Mouse (Mus musculus): ENCODE results near the gene Tspan3.

DNA sequence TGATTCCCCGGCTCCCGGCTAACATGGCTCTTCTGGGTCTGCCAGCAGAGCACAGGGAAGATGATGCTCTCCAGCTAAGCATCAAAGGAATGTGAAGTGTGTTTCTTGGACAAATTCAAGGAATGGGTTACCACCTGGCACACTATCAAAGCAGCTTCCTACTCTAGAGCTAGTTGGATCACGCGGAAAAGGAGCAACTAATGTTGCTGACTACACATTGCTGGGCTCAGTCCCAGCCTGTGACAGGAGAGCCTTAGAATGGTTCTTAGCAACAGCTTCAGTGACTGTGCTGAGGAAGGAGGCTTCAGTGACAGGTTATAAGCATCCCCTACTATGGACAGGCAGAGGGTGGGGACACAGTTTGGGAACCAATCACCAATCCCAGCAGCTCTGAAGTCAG, 30.7 kb downstream of the Tspan3 start:
- TF ChIP-seq POLR2A (IDR thresholded peaks at IDR 0.05; ENCODE audit: control insufficient read depth, low read depth, low read length) (no peak), CTCF (IDR thresholded peaks at IDR 0.05; ENCODE audit: control insufficient read depth, insufficient read depth, insufficient replicate concordance, low read depth, low read length) (no peak)

Data from testis, adult 2 months (tissue).